Mouse (Mus musculus): ENCODE measurements around the gene Sim2.

Gene Sim2

GRCm38 (mm10) chr16:94079075-94079855 lies 5.5 kb upstream of the Sim2 start:
- DNase-seq, result no peak

GRCm38 (mm10) chr16:94079856-94080555 lies 4.7 kb upstream of the Sim2 start:
- DNase-seq, result no peak

GRCm38 (mm10) chr16:94081596-94081995 lies 3.1 kb upstream of the Sim2 start:
- DNase-seq, result no peak

GRCm38 (mm10) chr16:94081996-94082708 lies 2.6 kb upstream of the Sim2 start:
- no peak for DNase-seq

- DNase-seq, result no peak
These were observed 1.5 kb upstream of the Sim2 start for GRCm38 (mm10) chr16:94082960-94083847.

GRCm38 (mm10) chr16:94083848-94084525 lies 744 bp upstream of the Sim2 start:
- DNase-seq, result no peak

GRCm38 (mm10) chr16:94085603-94086285 lies 1.0 kb downstream of the Sim2 start:
- DNase-seq, result no peak

- DNase-seq, result no peak
These were observed 2.2 kb downstream of the Sim2 start for GRCm38 (mm10) chr16:94086701-94087569.

- no peak for DNase-seq
These were observed 3.0 kb downstream of the Sim2 start for GRCm38 (mm10) chr16:94087570-94088225.

GRCm38 (mm10) chr16:94088226-94088748 lies 3.6 kb downstream of the Sim2 start:
- DNase-seq, result no peak

GRCm38 (mm10) chr16:94088819-94089692 lies 4.3 kb downstream of the Sim2 start:
- DNase-seq, result no peak

- no peak for DNase-seq
These were observed 7.9 kb downstream of the Sim2 start for GRCm38 (mm10) chr16:94092511-94093150.

GRCm38 (mm10) chr16:94093151-94093863 lies 8.6 kb downstream of the Sim2 start:
- DNase-seq, result no peak

- no peak for DNase-seq
These were observed 9.7 kb downstream of the Sim2 start for GRCm38 (mm10) chr16:94094251-94095108.

- no peak for DNase-seq
These were observed 10.5 kb downstream of the Sim2 start for GRCm38 (mm10) chr16:94095109-94095822.

GRCm38 (mm10) chr16:94096479-94096878 lies 11.7 kb downstream of the Sim2 start:
- DNase-seq, result no peak

All from liver (tissue).